Mouse (Mus musculus): ENCODE data around the gene Pcgf3.

DNA sequence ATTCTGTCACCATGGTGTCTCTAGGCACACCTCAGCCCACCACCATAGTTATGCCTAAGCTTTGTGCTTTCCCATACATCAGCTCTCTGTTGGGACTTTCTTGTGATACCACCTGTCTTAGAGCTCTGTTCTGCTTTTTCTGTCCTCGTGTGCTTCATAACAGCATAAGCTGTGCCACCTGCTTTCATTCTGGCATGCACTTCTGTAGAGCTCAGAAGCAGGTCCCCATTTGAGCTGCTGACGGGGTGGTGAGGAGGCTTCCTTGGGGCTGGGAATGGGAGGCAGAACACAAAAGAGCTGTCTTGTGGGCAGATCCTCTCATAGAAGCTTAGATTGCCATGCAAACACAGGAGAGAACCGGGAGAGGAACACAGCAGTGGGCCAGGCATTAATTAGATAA is 14.9 kb downstream of the Pcgf3 start:
- TF ChIP-seq POLR2A (IDR thresholded peaks at IDR 0.05; ENCODE audit: borderline replicate concordance, extremely low read depth, insufficient read depth, insufficient read length, poor library complexity, severe bottlenecking), result no peak
- no peak for TF ChIP-seq CTCF (IDR thresholded peaks at IDR 0.05; ENCODE audit: borderline replicate concordance, extremely low read depth, insufficient read depth, insufficient read length)

Data from brain, embryonic 14.5 days (tissue).